Mouse (Mus musculus): ENCODE measurements around the gene Pltp.
"Not testable (repeated sequence)": the region's sequence is repeated elsewhere in the genome, so short reads cannot be mapped to it uniquely, and the experiment has no call there.

GRCm38 (mm10) chr2:164875648-164876047 is 18.1 kb upstream of the Pltp start:
- TF ChIP-seq MAFK (IDR thresholded peaks at IDR 0.05; ENCODE audit: insufficient read depth, low read depth, low read length); ZC3H11A (IDR thresholded peaks at IDR 0.05; ENCODE audit: borderline replicate concordance, low read depth, low read length): not testable (repeated sequence)
